Mouse (Mus musculus) bone marrow macrophage, adult 2 months (primary cell): Measurements from ENCODE around the gene Tns3. TPM values are rescaled to one million over a fixed set of nuclear protein-coding genes. Genes with fewer than 3 reads are reported as not detected.
A peak's percentile ranks its signal among the peaks of the same experiment; 100 is the strongest.
"Not testable (repeated sequence)": the region's sequence is repeated elsewhere in the genome, so short reads cannot be mapped to it uniquely, and the experiment has no call there.

ENCODE experiments used
- H3K27ac ChIP-seq: 2 replicates; pipeline ENCODE4 v1.5.1; 2012; ENCODE audit warnings: low read depth, low read length; ENCODE audit not compliant: insufficient read depth
- H3K4me1 ChIP-seq: 2 replicates; pipeline ENCODE4 v1.6.1; 2012; ENCODE audit warnings: low read length; ENCODE audit not compliant: control insufficient read depth, insufficient read depth
- H3K4me3 ChIP-seq: 2 replicates; pipeline ENCODE4 v1.5.1; 2012; ENCODE audit warnings: mild to moderate bottlenecking, low read length, moderate library complexity; ENCODE audit not compliant: insufficient read depth
- CTCF ChIP-seq: IDR thresholded peaks from 2 replicates; pipeline ENCODE4 v1.5.1; 2012; ENCODE audit warnings: low read depth, mild to moderate bottlenecking, low read length, moderate library complexity
- POLR2A ChIP-seq: IDR thresholded peaks from 2 replicates; pipeline ENCODE4 v1.6.1; 2012; ENCODE audit warnings: mild to moderate bottlenecking, low read depth, low read length, borderline replicate concordance
- polyA plus RNA-seq: library from polyadenylated mRNA; stranded (reverse); fragments of >200 nt; gene quantifications from 2 replicates; pipeline ENCODE4 v1.2.4, GENCODE M21; 2012; ENCODE audit not compliant: missing spikeins, insufficient read depth, insufficient read length

Gene Tns3
- polyA plus RNA-seq, 1 experiment: 102 TPM

DNA sequence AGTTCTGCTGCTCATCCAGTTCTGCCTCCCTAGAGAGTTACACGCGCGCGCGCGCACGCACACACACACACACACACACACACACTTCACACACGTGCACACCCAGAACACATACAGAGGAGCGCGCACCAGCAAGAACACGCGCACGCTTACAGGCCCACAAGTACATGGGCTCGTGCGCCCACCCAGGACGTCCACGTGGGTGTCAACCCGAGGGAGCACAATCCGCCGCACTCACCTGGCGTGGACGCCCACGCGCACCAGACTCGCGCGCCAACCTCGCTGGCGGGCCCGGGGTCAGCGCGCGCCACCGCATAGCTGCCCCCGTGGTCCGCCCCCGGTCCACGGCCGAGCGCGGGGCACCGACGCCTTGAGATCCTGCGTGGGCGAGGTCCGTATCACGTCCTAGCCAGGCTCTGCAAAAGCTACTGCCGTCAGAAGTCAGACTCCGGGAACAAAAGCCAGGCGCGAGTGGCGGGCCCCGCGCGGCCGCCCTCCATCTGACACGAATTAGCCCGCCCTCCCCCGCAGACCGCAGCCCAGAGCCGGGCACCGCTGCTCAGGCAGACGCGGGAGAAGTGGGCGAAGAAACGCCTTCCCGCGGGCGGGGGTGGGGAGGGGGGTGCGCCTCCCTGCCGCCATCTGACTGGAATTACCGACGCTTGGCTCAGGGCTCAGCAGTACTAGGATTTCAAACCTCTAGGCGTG lies 40.0 kb downstream of the Tns3 start:
- peaks cover 56% of the 10 kb centered on the region for H3K4me1 ChIP-seq
- H3K27ac ChIP-seq: peak overlapping the region; percentile 50
- peak overlapping the region; percentile 81 for H3K4me3 ChIP-seq
- TF ChIP-seq CTCF (no peak), POLR2A (no peak)

DNA sequence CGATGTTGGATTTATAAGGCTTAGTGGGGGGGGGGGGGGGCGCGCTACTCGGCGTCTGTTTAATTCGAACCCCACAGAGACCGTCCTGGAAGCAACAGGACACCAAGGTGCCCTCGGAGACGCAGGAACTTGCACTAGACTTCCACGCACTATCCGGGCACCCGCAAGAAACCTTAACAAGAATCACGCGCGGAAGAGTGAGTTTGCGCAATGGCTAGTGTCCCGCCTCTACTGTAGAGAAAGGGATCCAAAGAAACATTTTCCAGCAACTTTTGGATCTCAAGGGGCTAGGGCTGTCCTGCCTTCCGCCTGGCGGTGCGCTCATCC lies 40.5 kb downstream of the Tns3 start:
- H3K27ac ChIP-seq: peak overlapping the region; percentile 50
- no peak for TF ChIP-seq CTCF

DNA sequence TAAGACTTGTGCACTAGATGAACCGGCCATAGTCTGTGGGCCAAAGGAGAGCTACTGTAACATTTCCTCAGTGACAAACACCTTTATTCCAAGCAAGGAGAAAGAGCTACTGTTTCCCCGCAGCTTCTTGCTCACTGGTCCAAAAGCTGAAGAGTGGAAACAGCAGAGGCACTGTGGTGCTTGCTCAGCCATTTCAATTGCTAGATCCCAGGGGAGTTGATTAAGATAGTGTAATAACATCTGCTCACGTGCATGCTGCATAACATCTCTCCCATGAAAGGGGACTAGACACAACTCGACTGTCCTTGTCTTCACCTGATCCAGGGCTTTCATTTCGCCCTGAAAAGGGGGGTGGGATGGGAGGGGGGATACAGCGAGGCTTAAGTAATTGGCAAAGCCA lies 41.7 kb downstream of the Tns3 start:
- Histone ChIP-seq H3K4me3 (peak overlapping the region; percentile 81), H3K27ac (no peak overlapping the region), H3K4me1 (peaks cover 52% of the 10 kb centered on the region)
- no peak for TF ChIP-seq CTCF
- TF ChIP-seq POLR2A: no peak

More for the DNA sequence above, 40.5 kb downstream of the Tns3 start:
- H3K4me3 ChIP-seq: peak overlapping the region; percentile 81
- H3K4me1 ChIP-seq: peaks cover 53% of the 10 kb centered on the region

DNA sequence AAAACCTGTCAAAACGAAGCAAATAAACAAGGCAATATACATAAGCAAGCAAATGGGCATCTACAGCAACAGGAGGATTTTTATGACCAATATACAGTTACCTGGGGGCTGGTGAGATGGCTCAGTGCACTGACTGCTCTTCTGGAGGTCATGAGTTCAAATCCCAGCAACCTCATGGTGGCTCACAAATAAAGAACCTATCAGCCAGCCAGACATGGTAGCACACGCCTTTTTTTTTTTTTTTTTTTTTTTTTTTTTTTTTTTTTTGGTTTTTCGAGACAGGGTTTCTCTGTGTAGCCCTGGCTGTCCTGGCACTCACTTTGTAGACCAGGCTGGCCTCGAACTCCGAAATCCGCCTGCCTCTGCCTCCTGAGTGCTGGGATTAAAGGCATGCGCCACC lies 45.2 kb downstream of the Tns3 start:
- peaks cover 57% of the 10 kb centered on the region for H3K4me1 ChIP-seq
- H3K27ac ChIP-seq, H3K4me3 ChIP-seq: not testable (repeated sequence)

- no peak for TF ChIP-seq CTCF
- TF ChIP-seq POLR2A: no peak
- H3K27ac ChIP-seq: no peak overlapping the region
- H3K4me1 ChIP-seq: peaks cover 59% of the 10 kb centered on the region
- H3K4me3 ChIP-seq: no peak overlapping the region
Observed at GRCm38 (mm10) chr11:8618301-8618700, 46.0 kb downstream of the Tns3 start.

DNA sequence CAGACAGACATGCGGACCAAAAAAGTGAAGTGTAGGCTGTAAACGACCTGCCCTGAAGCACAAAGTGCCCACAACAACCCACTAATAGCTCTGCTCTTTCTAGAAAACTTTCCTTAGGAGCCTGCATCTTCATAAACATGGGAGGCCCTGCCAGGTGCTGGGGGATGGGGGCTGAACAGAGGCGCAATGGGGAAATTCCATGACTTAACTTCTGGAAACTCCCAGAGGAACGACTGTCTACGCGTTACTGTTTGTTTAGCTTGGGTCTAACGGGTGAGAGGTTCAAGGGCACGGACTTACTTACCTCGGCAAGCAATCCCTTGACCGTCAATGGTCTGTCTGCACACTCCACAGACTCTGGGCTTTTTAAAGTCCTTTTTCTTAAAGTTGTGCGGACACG lies 48.9 kb downstream of the Tns3 start:
- no peak overlapping the region for H3K4me3 ChIP-seq
- no peak for TF ChIP-seq CTCF
- TF ChIP-seq POLR2A: no peak
- H3K27ac ChIP-seq: no peak overlapping the region
- H3K4me1 ChIP-seq: peaks cover 40% of the 10 kb centered on the region

DNA sequence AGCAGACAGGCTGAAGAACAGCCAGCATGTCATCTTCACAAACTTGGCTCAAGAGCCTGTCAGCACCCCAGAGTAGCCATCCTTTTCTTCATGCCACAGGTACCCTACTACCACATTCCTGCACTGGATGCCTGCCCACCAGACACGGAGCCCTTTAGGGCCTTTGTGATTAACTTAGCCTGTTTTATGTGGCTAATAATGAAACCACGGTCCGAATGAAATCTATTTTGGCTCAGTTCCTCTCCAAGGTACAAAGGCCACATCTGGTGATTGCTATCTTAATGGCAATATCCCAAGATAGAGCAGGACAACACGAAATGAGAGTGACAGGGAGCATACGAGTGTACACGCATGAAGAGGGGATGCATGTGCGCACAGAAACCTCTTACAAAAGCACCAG lies 53.9 kb downstream of the Tns3 start:
- peaks cover 43% of the 10 kb centered on the region for H3K4me1 ChIP-seq
- H3K27ac ChIP-seq: peak overlapping the region; percentile 5; the same call in 1 of the 2 replicates
- TF ChIP-seq POLR2A: no peak
- TF ChIP-seq CTCF: no peak
- no peak overlapping the region for H3K4me3 ChIP-seq

- Histone ChIP-seq H3K4me1 (peaks cover 44% of the 10 kb centered on the region), H3K27ac (peak overlapping the region; percentile 7; the same call in 1 of the 2 replicates), H3K4me3 (no peak overlapping the region)
- TF ChIP-seq CTCF: no peak
- no peak for TF ChIP-seq POLR2A
Observed at GRCm38 (mm10) chr11:8609873-8610272, 54.5 kb downstream of the Tns3 start.

- H3K4me3 ChIP-seq: no peak overlapping the region
- no peak overlapping the region for H3K27ac ChIP-seq
- no peak for TF ChIP-seq POLR2A
- no peak for TF ChIP-seq CTCF
- H3K4me1 ChIP-seq: peaks cover 61% of the 10 kb centered on the region
Observed at GRCm38 (mm10) chr11:8607123-8607522, 57.2 kb downstream of the Tns3 start.

DNA sequence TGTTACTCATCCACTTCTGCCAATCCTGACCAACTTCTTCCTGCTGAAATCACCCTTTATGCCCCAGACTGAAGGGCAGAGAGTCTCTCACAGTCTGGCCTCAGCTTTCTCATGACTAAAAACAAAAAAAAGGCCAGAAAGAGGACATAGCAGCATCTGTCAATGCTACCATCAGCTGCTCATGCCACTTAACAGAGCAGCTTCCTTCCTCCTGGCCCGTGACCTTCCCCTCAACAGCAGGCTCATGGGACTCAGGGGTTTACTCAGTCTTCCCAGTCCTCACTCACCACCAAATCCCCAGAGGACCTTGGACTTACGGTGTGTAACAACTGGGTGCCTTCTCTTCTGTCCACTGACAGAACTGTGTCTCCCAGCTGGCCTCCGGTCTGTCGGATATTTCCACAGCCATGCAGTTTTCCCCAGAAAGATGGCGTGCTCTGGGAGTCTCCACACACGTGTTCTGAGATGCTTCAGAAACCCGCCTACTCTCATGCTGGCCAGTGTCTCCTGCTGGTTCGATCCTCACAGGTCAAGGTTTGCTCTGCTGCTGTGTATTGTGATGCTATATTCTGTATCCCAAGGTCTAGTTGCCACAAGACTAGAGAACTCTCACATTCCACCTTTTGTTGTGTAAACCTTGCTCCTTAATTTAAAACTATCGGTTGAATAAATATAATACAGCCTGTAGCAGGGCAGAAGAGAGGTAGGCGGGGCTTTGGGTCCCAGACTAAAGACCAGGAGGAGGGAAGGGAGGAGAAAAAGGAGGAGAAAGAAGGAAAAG lies 59.4 kb downstream of the Tns3 start:
- peak overlapping the region; percentile 75 for H3K27ac ChIP-seq
- no peak for TF ChIP-seq POLR2A
- no peak for TF ChIP-seq CTCF
- peaks cover 71% of the 10 kb centered on the region for H3K4me1 ChIP-seq
- no peak overlapping the region for H3K4me3 ChIP-seq

DNA sequence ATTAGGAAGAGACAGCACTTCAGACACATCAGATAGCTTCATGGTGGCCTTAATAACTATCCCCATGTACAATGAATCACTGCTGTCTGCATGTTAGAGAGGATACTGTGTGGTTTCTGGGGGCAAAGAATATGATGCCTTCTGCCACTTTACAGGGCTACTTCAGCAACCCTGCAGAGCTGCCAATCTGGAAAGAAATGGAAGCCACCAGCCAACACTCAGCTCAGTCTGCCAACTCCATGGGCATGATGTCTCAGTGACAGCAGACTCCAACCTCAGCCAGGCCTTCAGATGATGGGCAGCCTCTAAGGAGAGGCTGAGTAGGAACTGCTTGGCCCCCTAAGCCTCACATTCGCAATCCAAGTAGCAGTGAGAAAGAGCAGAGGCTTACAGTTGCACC lies 61.7 kb downstream of the Tns3 start:
- no peak overlapping the region for H3K4me3 ChIP-seq
- H3K27ac ChIP-seq: peak overlapping the region; percentile 1; the same call in 1 of the 2 replicates
- TF ChIP-seq POLR2A: no peak
- TF ChIP-seq CTCF: no peak
- peaks cover 71% of the 10 kb centered on the region for H3K4me1 ChIP-seq
